Mouse (Mus musculus): ENCODE data around the gene Gpatch4. TPM values are rescaled to one million over a fixed set of nuclear protein-coding genes. Genes with fewer than 3 reads are reported as not detected.

Gpatch4 gene
- total RNA-seq (2021) = 10 to 100 TPM; 14.9 to 15.7 TPM

GRCm38 (mm10) chr3:88042661-88043421 lies at the start of gene Gpatch4:
Gene Gpatch4 (plus strand): TSS chr3:88043108.
- peak; percentile 67 to 76 for DNase-seq (ENCODE audit: extremely low spot score in 1 of 2, low spot score in 1 of 2)

- no peak for DNase-seq (ENCODE audit: extremely low spot score in 1 of 2, low spot score in 1 of 2)
Measured at GRCm38 (mm10) chr3:87993436-87993835, 49.5 kb upstream of the Gpatch4 start.

- no peak for DNase-seq (ENCODE audit: extremely low spot score in 1 of 2, low spot score in 1 of 2)
Measured at GRCm38 (mm10) chr3:87995331-87995730, 47.6 kb upstream of the Gpatch4 start.

GRCm38 (mm10) chr3:87996401-87996800 lies 46.5 kb upstream of the Gpatch4 start:
- DNase-seq (ENCODE audit: extremely low spot score in 1 of 2, low spot score in 1 of 2) = no peak

DNA sequence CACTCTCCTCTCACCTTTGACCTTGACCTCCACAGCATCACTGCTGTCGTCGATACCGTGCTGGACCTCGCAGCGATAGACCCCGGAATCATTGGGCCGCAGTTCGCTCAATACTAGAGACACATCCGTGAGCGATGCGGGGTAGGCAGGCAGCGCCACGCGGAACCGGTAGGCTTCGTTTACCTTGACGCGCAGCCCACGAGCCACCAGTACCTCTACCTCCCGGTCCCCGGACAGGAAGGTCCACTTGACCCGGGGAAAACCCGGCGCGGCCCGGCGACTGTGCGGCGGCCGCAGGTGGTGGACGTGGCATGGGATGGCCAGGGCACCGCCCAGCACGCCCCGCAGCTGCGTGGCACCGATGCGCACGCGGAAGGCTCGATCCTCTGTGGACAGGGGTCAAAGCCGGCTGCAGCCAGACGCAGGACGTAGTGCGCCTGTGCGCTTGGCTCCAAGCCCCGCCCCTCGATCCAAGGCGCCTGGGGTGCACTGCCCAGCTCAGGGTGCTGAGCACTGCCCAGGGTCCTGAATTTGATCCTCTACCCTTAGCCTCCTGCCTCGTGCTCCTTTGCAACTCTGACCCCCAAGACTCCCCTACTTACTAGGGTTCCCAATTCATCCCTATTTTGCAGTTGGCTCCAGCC lies 45.8 kb upstream of the Gpatch4 start:
- DNase-seq (ENCODE audit: extremely low spot score in 1 of 2, low spot score in 1 of 2) = no peak

GRCm38 (mm10) chr3:87998747-87999146 lies 44.2 kb upstream of the Gpatch4 start:
- DNase-seq (ENCODE audit: extremely low spot score in 1 of 2, low spot score in 1 of 2) = no peak

GRCm38 (mm10) chr3:87999243-87999895 lies 43.5 kb upstream of the Gpatch4 start:
- no peak for DNase-seq (ENCODE audit: extremely low spot score in 1 of 2, low spot score in 1 of 2)

GRCm38 (mm10) chr3:88000181-88000580 lies 42.7 kb upstream of the Gpatch4 start, which contains the start of gene Bcan:
Gene Bcan (minus strand): TSS chr3:88000230.
- DNase-seq (ENCODE audit: extremely low spot score in 1 of 2, low spot score in 1 of 2) = peak in 1 of 2 experiments; percentile 55

- DNase-seq (ENCODE audit: extremely low spot score in 1 of 2, low spot score in 1 of 2) = no peak
Measured at GRCm38 (mm10) chr3:88000816-88001595, 41.9 kb upstream of the Gpatch4 start.

- no peak for DNase-seq (ENCODE audit: extremely low spot score in 1 of 2, low spot score in 1 of 2)
Measured at GRCm38 (mm10) chr3:88002291-88002976, 40.5 kb upstream of the Gpatch4 start.

GRCm38 (mm10) chr3:88005822-88006786 lies 36.8 kb upstream of the Gpatch4 start:
- DNase-seq (ENCODE audit: extremely low spot score in 1 of 2, low spot score in 1 of 2) = no peak

- DNase-seq (ENCODE audit: extremely low spot score in 1 of 2, low spot score in 1 of 2) = no peak
Measured at GRCm38 (mm10) chr3:88010634-88011265, 32.2 kb upstream of the Gpatch4 start.

DNA sequence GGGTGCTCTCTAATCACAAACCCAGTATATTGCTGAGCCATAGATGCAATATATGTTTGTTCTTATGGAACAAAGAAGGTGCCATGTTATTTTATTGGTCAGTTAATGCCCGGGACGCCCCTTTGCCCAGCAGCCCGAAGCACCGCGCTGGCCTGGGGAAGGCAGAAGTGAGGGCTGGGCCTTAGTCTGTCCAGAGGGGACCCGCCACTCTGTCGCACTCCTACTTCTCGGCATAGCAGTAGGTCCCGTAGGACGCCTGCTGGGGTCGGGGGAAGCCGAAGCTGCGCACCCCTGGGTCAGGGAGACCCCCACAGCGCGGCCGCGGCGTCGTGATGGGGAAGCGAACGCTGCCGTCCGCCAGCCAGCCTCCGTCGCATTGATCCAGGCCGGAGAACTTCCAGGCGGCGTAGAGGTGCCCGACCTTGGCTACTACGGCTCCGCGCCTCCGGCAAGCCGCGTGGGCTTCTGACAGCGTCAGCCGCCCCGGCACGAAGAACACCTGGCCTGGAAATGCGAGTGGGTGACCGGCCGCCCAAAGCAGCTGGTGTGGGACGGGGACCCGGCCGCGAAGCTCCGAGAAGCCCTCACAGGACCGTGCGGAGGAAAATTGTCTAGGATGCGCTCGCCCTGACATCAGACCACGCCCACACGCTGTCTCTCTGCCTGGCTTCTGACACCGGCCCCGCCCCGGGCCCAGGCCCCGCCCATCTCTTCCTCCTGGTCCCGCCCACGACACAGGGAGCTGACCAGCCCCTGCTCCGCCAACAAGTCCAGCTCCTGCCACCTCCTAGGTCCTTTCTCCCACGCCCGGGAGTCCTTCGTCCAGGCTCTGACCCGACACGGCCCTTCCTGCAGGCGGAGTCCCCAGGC lies 20.4 kb upstream of the Gpatch4 start:
- peak; percentile 34 to 66 for DNase-seq (ENCODE audit: extremely low spot score in 1 of 2, low spot score in 1 of 2)

DNA sequence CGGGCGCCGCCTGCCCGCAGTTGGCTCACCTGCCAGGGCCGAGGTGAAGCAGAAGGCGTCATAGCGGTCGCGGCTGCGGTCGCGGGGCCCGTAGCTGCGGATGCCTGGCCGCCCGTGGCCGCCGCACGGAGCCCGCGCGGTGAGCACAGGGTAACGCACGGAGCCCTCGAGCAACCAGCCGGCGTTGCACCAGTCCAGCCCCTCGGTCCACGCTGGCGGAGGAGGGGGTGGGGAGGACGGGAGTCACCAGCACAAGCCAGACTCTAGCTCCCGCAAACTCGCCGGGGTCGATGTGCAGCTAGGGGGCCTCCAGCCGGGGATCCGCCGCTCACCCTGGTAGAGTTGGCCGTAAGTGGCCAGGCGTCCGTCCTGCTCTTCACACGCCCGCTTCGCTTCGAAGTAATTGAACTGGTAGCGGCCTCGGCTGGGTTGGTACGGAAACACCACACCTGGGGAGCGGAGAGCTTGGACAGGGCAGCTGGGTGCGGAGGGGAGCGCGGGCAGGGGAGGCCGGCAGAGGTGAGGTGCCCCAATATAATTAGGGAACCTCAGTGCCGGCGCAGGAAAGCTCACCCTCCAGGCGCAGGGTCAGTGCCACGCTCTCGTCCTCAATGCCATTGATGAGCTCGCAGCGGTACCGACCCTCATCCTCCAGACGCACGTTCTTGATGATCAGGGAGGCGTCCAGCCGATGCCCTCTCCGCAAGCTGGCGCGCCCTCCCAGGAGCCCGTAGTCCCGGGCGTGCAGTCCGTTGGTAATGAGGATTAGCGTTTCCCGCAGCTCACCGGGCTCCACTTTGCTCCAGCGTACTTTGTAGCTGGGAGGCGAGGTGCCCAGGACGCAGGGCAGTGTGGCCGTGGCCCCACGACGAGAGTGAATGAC lies 19.5 kb upstream of the Gpatch4 start:
- DNase-seq (ENCODE audit: extremely low spot score in 1 of 2, low spot score in 1 of 2) = no peak

- DNase-seq (ENCODE audit: extremely low spot score in 1 of 2, low spot score in 1 of 2) = no peak
Measured at GRCm38 (mm10) chr3:88026823-88027222, 16.1 kb upstream of the Gpatch4 start.

- DNase-seq (ENCODE audit: extremely low spot score in 1 of 2, low spot score in 1 of 2) = peak in 1 of 2 experiments; percentile 16
Measured at GRCm38 (mm10) chr3:88027434-88028186, 15.3 kb upstream of the Gpatch4 start, which contains the start of gene Hapln2. Gene Hapln2 (minus strand): TSS chr3:88027583.

All from layer of hippocampus, postnatal 25 days (tissue).